In the genomic region with DNA sequence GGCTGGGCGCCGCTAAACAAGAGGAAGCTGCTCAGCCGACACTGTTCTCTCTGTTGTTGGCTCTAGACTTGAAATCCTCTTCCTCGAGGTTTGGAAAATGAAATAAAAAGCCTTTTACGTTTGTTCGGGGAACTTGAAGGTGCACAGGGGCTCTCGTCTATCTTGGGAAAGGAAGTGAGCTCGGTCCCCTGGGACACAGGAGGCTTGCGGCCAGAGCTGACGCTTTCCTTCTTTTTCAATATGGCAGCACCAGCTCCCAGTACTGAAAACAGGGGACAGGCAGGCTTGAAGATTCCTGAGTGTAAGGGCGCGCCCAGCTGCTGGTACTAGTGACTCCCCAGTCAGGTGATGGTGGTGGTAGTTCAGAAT, we compare ENCODE assay signal across 8 mouse cellular contexts. TPM values are rescaled to one million over a fixed set of nuclear protein-coding genes. Genes with fewer than 3 reads are reported as not detected.
A peak's percentile ranks its signal among the peaks of the same experiment; 100 is the strongest.
DNase-seq lines count a peak whose midpoint lies in the region; ATAC-seq and TF ChIP-seq lines count a peak whose summit lies in the region.

No protein-coding gene starts in this region.

- 2% methylated on average over 12 of the region's 12 CpGs for WGBS in kidney, postnatal 0 days
- 1% methylated on average over 12 of the region's 12 CpGs for WGBS in intestine, embryonic 15.5 days
- WGBS in midbrain, postnatal 0 days: under 1% methylated on average over 12 of the region's 12 CpGs

- intact Hi-C loops in gastrocnemius, postnatal 14 days (cut with DNase I; ENCODE audit: low total_unique reads): no loop called here

- H3K4me1 ChIP-seq in kidney, postnatal 0 days (replicated peaks; ENCODE audit: insufficient read depth, low read length): no peaks in the 10 kb centered on the region
- no peaks in the 10 kb centered on the region for H3K4me1 ChIP-seq in intestine, embryonic 15.5 days (replicated peaks)
- H3K4me1 ChIP-seq in midbrain, postnatal 0 days (ENCODE audit: insufficient read depth, low read length): no peaks in the 10 kb centered on the region

- peak overlapping the region; percentile 52 for H3K4me2 ChIP-seq in kidney, postnatal 0 days (ENCODE audit: low read length)
- H3K4me2 ChIP-seq in intestine, embryonic 15.5 days (replicated peaks): peak overlapping the region; percentile 53
- H3K4me2 ChIP-seq in midbrain, postnatal 0 days (ENCODE audit: low read depth, low read length, poor library complexity, severe bottlenecking): peak overlapping the region; percentile 86

- peaks cover 10% of the 10 kb centered on the region; the same call in 1 of the 2 replicates for H3K27me3 ChIP-seq in kidney, postnatal 0 days (ENCODE audit: insufficient read depth, low read length)
- H3K27me3 ChIP-seq in intestine, embryonic 15.5 days (replicated peaks): peaks cover 19% of the 10 kb centered on the region; the same call in 1 of the 2 replicates
- no peaks in the 10 kb centered on the region for H3K27me3 ChIP-seq in midbrain, postnatal 0 days (ENCODE audit: insufficient read depth, low read length)

- H3K9me3 ChIP-seq in kidney, postnatal 0 days (replicated peaks; ENCODE audit: low read length): no peaks in the 10 kb centered on the region
- no peaks in the 10 kb centered on the region for H3K9me3 ChIP-seq in intestine, embryonic 15.5 days
- no peaks in the 10 kb centered on the region for H3K9me3 ChIP-seq in midbrain, postnatal 0 days (ENCODE audit: low read length)

- no peak overlapping the region for H3K9ac ChIP-seq in kidney, postnatal 0 days (ENCODE audit: low read depth, low read length)
- no peak overlapping the region for H3K9ac ChIP-seq in intestine, embryonic 15.5 days
- peak overlapping the region; percentile 50 for H3K9ac ChIP-seq in midbrain, postnatal 0 days (replicated peaks; ENCODE audit: low read length, poor library complexity, severe bottlenecking)

- no peak for ATAC-seq in kidney, postnatal 0 days (replicated peaks; ENCODE audit: low FRiP score, low read depth)
- ATAC-seq in intestine, embryonic 15.5 days: peak; percentile 65
- peak; percentile 53; the same call in 1 of the 2 replicates for ATAC-seq in midbrain, postnatal 0 days (ENCODE audit: low FRiP score)
- ATAC-seq in erythroid progenitor cell, adult 5-6 weeks (replicated peaks; ENCODE audit: low FRiP score, poor library complexity, severe bottlenecking): no peak

- no peaks in the 10 kb centered on the region for H3K36me3 ChIP-seq in kidney, postnatal 0 days (ENCODE audit: insufficient read depth, low read length)
- H3K36me3 ChIP-seq in intestine, embryonic 15.5 days: no peaks in the 10 kb centered on the region
- H3K36me3 ChIP-seq in midbrain, postnatal 0 days (ENCODE audit: insufficient read depth, low read length): no peaks in the 10 kb centered on the region

- no peak overlapping the region for H3K27ac ChIP-seq in kidney, postnatal 0 days
- H3K27ac ChIP-seq in intestine, embryonic 15.5 days: no peak overlapping the region
- H3K27ac ChIP-seq in midbrain, postnatal 0 days (ENCODE audit: low read depth, low read length): 0 out of 2 replicates have a peak overlapping the region, but pooled peaks have one; percentile 6

- DNase-seq in kidney, postnatal 0 days (ENCODE audit: low spot score): no peak
- DNase-seq in kidney, adult 11 months: no peak
- peak; percentile 66 for DNase-seq in ZHBTc4 (ENCODE audit: low read depth, low spot score)
- peak; percentile 68 for DNase-seq in embryo, embryonic 11 days
- DNase-seq in midbrain, postnatal 0 days (ENCODE audit: low spot score): peak; percentile 66
- DNase-seq in gastrocnemius, postnatal 14 days: no peak

- peak overlapping the region; percentile 25 for H3K4me3 ChIP-seq in kidney, postnatal 0 days (replicated peaks; ENCODE audit: low read depth, low read length)
- peak overlapping the region; percentile 27 for H3K4me3 ChIP-seq in intestine, embryonic 15.5 days (replicated peaks)
- H3K4me3 ChIP-seq in midbrain, postnatal 0 days (ENCODE audit: low read depth, low read length): peak overlapping the region; percentile 59

- TF ChIP-seq CTCF in kidney, postnatal 0 days (IDR thresholded peaks at IDR 0.05; ENCODE audit: low read depth): no peak
- no peak for TF ChIP-seq CTCF in midbrain, postnatal 0 days (IDR thresholded peaks at IDR 0.05)

RNA-seq across cellular contexts. Expression of a gene that starts 0.8 kb away (rescaled TPM):
- polyA plus RNA-seq in kidney, postnatal 0 days (2015; fragmentation: Nextera tagmentation; extraction: Ambion mirVana): not detected in 2 replicates
- polyA plus RNA-seq in intestine, embryonic 15.5 days (2015; fragmentation: Nextera tagmentation; extraction: Ambion mirVana): 3.5 TPM in 2 replicates
- 4.2 and 5.6 TPM in 2 replicates for total RNA-seq in midbrain, postnatal 0 days (2014; rRNA removed)
- 3.3 and 3.5 TPM in 2 replicates for polyA plus RNA-seq in midbrain, postnatal 0 days (2015; fragmentation: Nextera tagmentation; extraction: Ambion mirVana)
- total RNA-seq in erythroid progenitor cell, adult 5-6 weeks (2015; ENCODE audit: low replicate concordance): not detected in 2 replicates
- not detected in 2 replicates for total RNA-seq in erythroid progenitor cell, adult 5-6 weeks (2017; ENCODE audit: low replicate concordance)
- total RNA-seq in gastrocnemius, postnatal 14 days (2021): under 1 TPM; 0.31 to 0.80 TPM

Comparison
In these comparisons a context has a peak if more than half of its experiments do, and no peak if none do; other contexts are left out.
1. ATAC-seq: peak in intestine, embryonic 15.5 days (single experiment) and midbrain, postnatal 0 days (single experiment); none in kidney, postnatal 0 days (single experiment) and erythroid progenitor cell, adult 5-6 weeks (single experiment).
2. DNase-seq: peak in ZHBTc4 (single experiment), embryo, embryonic 11 days (single experiment) and midbrain, postnatal 0 days (single experiment); none in kidney, postnatal 0 days (single experiment), kidney, adult 11 months (single experiment) and gastrocnemius, postnatal 14 days (single experiment).
3. Peak in every context shown above with its lines, with median percentiles within 50 percentile points of each other: H3K4me2 ChIP-seq and H3K4me3 ChIP-seq.